Mouse (Mus musculus): ENCODE data around the gene 1110065P20Rik. TPM values are rescaled to one million over a fixed set of nuclear protein-coding genes. Genes with fewer than 3 reads are reported as not detected.

The 1110065P20Rik gene
- polyA plus RNA-seq (2015; fragmentation: Nextera tagmentation; extraction: Ambion mirVana) = 8.3 and 11.1 TPM in 2 replicates

DNA sequence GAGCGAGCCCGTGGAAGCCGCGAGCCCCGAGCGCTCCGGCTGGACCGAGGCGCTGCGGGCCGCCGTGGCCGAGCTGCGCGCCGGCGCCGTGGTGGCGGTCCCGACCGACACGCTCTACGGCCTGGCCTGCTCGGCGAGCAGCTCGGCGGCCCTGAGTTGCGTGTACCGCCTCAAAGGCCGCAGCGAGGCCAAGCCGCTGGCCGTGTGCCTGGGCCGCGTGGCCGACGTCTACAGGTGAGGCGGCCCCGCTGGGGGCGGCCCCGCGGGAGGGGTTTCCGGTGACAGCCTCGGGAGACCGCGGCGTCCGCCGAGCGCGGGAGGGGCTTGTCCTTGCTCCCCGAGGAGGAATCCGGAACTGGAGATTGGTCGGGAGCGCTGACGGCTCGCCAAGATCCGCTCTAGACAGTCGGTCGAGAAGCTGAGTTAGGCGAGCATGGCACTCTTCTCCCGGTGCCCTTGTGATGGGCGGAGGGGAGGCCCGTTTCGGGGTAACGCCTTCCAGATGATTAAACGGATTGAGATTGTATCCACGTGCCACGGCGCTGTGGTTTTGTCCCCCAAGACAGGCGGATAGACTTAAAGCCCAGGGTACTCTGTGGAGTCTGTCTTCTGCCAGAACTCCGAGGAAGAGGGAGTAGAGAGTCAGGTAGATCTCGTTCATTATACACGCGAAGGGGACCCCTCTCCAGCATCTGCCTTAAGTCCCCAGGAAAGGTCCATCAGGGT is at the start of gene 1110065P20Rik:
1110065P20Rik (minus strand) TSS at position 264 of the 726 bp plus-strand sequence.
- H3K36me3 ChIP-seq (ENCODE audit: control insufficient read depth, insufficient read depth) = peaks cover 8% of the 10 kb centered on the region
- WGBS (ENCODE audit: insufficient replicate concordance) = under 1% methylated on average over 63 of the region's 75 CpGs
- peak within 1 kb of the TSS; percentile 94 for H3K4me3 ChIP-seq (ENCODE audit: low read depth, low read length)
- ATAC-seq (ENCODE audit: low read depth) = peak; percentile 57
- peak within 1 kb of the TSS; percentile 80 for H3K27ac ChIP-seq (ENCODE audit: low read length)
- H3K4me2 ChIP-seq (ENCODE audit: low read depth, low read length) = peak within 1 kb of the TSS; percentile 95
- peak within 1 kb of the TSS; percentile 84 for H3K9ac ChIP-seq (ENCODE audit: low read depth, low read length)
- H3K27me3 ChIP-seq (ENCODE audit: control insufficient read depth, insufficient read depth, low read depth, low read length) = no peaks in the 10 kb centered on the region
- H3K9me3 ChIP-seq (replicated peaks; ENCODE audit: control insufficient read depth, low read length) = no peaks in the 10 kb centered on the region
- H3K4me1 ChIP-seq (ENCODE audit: control insufficient read depth, low read depth, low read length) = peaks cover 24% of the 10 kb centered on the region

DNA sequence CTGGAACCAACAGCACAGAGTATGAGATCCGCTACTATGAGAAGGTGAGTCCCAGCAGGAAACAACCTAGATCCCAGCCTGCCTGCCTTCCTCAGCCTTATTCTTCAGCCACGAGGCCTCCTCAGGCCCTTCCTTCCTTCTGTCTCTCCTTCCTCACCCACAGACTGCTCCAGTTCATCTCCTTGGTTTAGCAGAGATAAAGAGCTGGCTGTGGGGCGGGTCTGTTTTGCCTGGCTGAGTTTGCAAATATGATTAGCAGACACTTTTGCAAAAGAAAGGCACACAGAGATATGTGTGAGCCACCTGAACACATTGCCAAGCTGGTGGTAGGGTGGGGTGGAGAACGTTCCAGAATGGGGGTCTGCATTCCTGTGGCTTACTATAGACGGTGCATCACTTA is 48.9 kb upstream of the 1110065P20Rik start:
- Histone ChIP-seq H3K9me3 (replicated peaks; ENCODE audit: control insufficient read depth, low read length) (no peaks in the 10 kb centered on the region), H3K4me1 (ENCODE audit: control insufficient read depth, low read depth, low read length) (peaks cover 3% of the 10 kb centered on the region), H3K27ac (ENCODE audit: low read length) (no peak overlapping the region), H3K9ac (ENCODE audit: low read depth, low read length) (no peak overlapping the region), H3K4me2 (ENCODE audit: low read depth, low read length) (no peak overlapping the region), H3K36me3 (ENCODE audit: control insufficient read depth, insufficient read depth) (no peaks in the 10 kb centered on the region), H3K4me3 (ENCODE audit: low read depth, low read length) (no peak overlapping the region), H3K27me3 (ENCODE audit: control insufficient read depth, insufficient read depth, low read depth, low read length) (peaks cover 22% of the 10 kb centered on the region)
- 0 out of 2 replicates have a peak, but pooled peaks have one; percentile 11 for ATAC-seq (ENCODE audit: low read depth)
- 26% methylated on average over 5 of the region's 5 CpGs for WGBS (ENCODE audit: insufficient replicate concordance)

DNA sequence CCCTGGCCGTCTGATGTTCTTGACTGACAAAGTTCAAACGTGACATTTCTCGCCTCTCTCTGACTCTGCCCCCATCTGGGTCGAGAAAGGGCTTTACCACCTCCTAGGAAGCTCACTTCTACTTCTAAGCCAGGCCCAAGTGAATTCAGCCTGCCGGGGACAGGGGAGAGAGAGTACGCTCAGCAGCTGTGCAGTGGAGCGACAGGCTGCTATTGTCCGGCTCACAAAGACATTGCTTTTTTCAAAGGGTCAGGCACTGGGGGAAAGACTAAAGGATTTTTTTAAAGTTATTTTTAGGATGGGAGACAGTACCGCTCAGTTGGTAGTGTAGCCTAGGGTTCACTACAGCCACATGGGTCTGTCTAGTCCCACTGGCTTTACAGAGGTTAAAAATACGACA is 47.4 kb upstream of the 1110065P20Rik start:
- H3K4me1 ChIP-seq (ENCODE audit: control insufficient read depth, low read depth, low read length) = peaks cover 3% of the 10 kb centered on the region
- peaks cover 30% of the 10 kb centered on the region for H3K27me3 ChIP-seq (ENCODE audit: control insufficient read depth, insufficient read depth, low read depth, low read length)
- no peak overlapping the region for H3K27ac ChIP-seq (ENCODE audit: low read length)
- WGBS (ENCODE audit: insufficient replicate concordance) = 62% methylated on average over 10 of the region's 10 CpGs
- H3K36me3 ChIP-seq (ENCODE audit: control insufficient read depth, insufficient read depth) = no peaks in the 10 kb centered on the region
- H3K4me2 ChIP-seq (ENCODE audit: low read depth, low read length) = no peak overlapping the region
- no peak overlapping the region for H3K4me3 ChIP-seq (ENCODE audit: low read depth, low read length)
- no peak for ATAC-seq (ENCODE audit: low read depth)
- H3K9me3 ChIP-seq (replicated peaks; ENCODE audit: control insufficient read depth, low read length) = no peaks in the 10 kb centered on the region
- no peak overlapping the region for H3K9ac ChIP-seq (ENCODE audit: low read depth, low read length)

DNA sequence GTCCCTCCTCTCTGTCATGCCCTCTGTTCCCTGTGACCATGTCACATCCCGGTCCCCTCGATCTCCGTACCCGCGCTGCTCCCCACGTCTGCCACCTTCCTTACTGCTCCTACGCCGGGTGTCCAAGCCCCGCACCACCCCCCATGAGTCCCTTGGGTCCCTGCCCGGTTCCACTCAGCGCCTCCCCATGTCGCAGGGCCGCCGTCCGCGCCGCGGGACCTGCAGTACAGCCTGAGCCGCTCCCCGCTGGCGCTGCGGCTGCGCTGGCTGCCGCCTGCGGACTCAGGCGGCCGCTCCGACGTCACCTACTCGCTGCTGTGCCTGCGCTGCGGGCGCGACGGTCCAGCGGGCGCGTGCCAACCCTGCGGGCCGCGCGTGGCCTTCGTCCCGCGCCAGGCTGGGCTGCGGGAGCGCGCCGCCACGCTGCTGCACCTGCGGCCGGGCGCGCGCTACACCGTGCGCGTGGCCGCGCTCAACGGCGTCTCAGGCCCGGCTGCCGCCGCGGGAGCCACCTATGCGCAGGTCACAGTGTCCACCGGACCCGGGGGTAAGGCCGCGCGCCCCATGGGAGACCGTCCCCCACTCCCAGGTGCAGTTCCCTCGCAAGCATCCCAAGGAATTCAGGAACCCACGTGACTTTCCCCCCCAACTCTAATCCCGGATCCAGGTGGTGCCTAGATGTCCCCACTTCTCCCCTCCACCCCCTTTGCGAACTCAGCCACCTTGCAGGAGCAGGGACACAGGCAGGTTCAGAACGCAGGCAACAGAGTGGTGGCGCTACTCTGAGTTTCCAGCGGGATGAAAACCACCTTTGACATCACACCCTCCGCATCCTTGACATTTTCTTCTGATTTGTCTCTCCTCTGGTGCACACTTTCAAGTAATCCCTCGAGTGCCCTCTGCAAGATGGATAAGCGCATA is 43.8 kb upstream of the 1110065P20Rik start:
- WGBS (ENCODE audit: insufficient replicate concordance) = 3% methylated on average over 73 of the region's 83 CpGs
- no peak for ATAC-seq (ENCODE audit: low read depth)

GRCm38 (mm10) chr4:124893769-124894168 is 42.8 kb upstream of the 1110065P20Rik start:
- no peak for ATAC-seq (ENCODE audit: low read depth)
- Histone ChIP-seq H3K4me3 (ENCODE audit: low read depth, low read length) (no peak overlapping the region), H3K36me3 (ENCODE audit: control insufficient read depth, insufficient read depth) (no peaks in the 10 kb centered on the region), H3K4me1 (ENCODE audit: control insufficient read depth, low read depth, low read length) (no peaks in the 10 kb centered on the region), H3K9me3 (replicated peaks; ENCODE audit: control insufficient read depth, low read length) (no peaks in the 10 kb centered on the region), H3K27ac (ENCODE audit: low read length) (no peak overlapping the region), H3K9ac (ENCODE audit: low read depth, low read length) (no peak overlapping the region), H3K4me2 (ENCODE audit: low read depth, low read length) (no peak overlapping the region), H3K27me3 (ENCODE audit: control insufficient read depth, insufficient read depth, low read depth, low read length) (peaks cover 38% of the 10 kb centered on the region)
- 28% methylated on average over 6 of the region's 6 CpGs for WGBS (ENCODE audit: insufficient replicate concordance)

More for the DNA sequence above, 43.8 kb upstream of the 1110065P20Rik start:
- Histone ChIP-seq H3K4me3 (ENCODE audit: low read depth, low read length) (peak overlapping the region; percentile 11; the same call in 1 of the 2 replicates), H3K4me2 (ENCODE audit: low read depth, low read length) (peak overlapping the region; percentile 43), H3K9me3 (replicated peaks; ENCODE audit: control insufficient read depth, low read length) (no peaks in the 10 kb centered on the region), H3K36me3 (ENCODE audit: control insufficient read depth, insufficient read depth) (no peaks in the 10 kb centered on the region), H3K27me3 (ENCODE audit: control insufficient read depth, insufficient read depth, low read depth, low read length) (peaks cover 38% of the 10 kb centered on the region), H3K4me1 (ENCODE audit: control insufficient read depth, low read depth, low read length) (peaks cover 3% of the 10 kb centered on the region), H3K9ac (ENCODE audit: low read depth, low read length) (no peak overlapping the region), H3K27ac (ENCODE audit: low read length) (no peak overlapping the region)

DNA sequence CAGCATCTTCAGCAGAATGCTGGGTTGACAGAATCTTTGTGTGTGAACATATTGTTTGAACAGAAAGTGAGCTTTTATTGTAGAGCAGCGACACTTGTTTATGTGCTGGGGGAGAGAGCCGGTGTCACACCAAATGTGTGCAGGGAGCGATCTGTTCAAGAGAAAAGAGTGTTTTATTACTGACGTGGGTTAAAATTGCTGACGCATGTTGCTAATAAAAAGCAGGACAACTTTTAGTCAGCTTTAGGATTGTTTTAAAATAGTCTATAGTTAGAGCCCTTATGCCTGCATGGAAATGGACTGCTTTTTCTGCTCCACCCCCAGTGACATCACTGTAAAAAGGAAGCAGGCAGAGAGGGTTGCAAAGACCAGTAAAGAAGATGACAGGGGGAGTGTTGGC is 39.8 kb upstream of the 1110065P20Rik start:
- 61% methylated on average over 5 of the region's 5 CpGs for WGBS (ENCODE audit: insufficient replicate concordance)

DNA sequence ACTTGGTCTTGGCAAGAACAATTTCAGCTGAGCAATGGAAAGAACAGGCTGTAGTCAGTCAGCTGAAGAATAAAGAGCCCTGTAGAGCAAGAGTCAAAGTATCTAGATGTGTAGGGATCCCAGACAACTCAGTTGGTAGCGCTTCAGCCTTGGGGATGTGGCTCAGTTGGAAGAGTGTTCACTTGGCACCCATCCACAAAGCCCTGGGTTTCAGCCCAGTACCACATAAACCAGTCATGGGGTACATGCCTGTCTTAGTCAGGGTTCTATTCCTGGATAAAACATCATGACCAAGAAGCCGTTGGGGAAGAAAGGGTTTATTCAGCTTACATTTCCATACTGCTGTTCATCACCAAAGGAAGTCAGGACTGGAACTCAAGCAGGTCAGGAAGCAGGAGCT is 38.9 kb upstream of the 1110065P20Rik start:
- Histone ChIP-seq H3K4me2 (ENCODE audit: low read depth, low read length) (no peak overlapping the region), H3K4me3 (ENCODE audit: low read depth, low read length) (no peak overlapping the region), H3K27me3 (ENCODE audit: control insufficient read depth, insufficient read depth, low read depth, low read length) (peaks cover 33% of the 10 kb centered on the region), H3K36me3 (ENCODE audit: control insufficient read depth, insufficient read depth) (no peaks in the 10 kb centered on the region), H3K4me1 (ENCODE audit: control insufficient read depth, low read depth, low read length) (no peaks in the 10 kb centered on the region), H3K9ac (ENCODE audit: low read depth, low read length) (no peak overlapping the region), H3K27ac (ENCODE audit: low read length) (no peak overlapping the region), H3K9me3 (replicated peaks; ENCODE audit: control insufficient read depth, low read length) (no peaks in the 10 kb centered on the region)
- WGBS (ENCODE audit: insufficient replicate concordance) = 56% methylated on average over 2 of the region's 2 CpGs
- no peak for ATAC-seq (ENCODE audit: low read depth)

More for the DNA sequence above, 39.8 kb upstream of the 1110065P20Rik start:
- no peak overlapping the region for H3K27ac ChIP-seq (ENCODE audit: low read length)
- no peaks in the 10 kb centered on the region for H3K9me3 ChIP-seq (replicated peaks; ENCODE audit: control insufficient read depth, low read length)
- no peak overlapping the region for H3K4me2 ChIP-seq (ENCODE audit: low read depth, low read length)
- H3K36me3 ChIP-seq (ENCODE audit: control insufficient read depth, insufficient read depth) = no peaks in the 10 kb centered on the region
- no peak overlapping the region for H3K9ac ChIP-seq (ENCODE audit: low read depth, low read length)
- no peaks in the 10 kb centered on the region for H3K4me1 ChIP-seq (ENCODE audit: control insufficient read depth, low read depth, low read length)
- H3K27me3 ChIP-seq (ENCODE audit: control insufficient read depth, insufficient read depth, low read depth, low read length) = peaks cover 36% of the 10 kb centered on the region
- ATAC-seq (ENCODE audit: low read depth) = no peak
- H3K4me3 ChIP-seq (ENCODE audit: low read depth, low read length) = no peak overlapping the region

DNA sequence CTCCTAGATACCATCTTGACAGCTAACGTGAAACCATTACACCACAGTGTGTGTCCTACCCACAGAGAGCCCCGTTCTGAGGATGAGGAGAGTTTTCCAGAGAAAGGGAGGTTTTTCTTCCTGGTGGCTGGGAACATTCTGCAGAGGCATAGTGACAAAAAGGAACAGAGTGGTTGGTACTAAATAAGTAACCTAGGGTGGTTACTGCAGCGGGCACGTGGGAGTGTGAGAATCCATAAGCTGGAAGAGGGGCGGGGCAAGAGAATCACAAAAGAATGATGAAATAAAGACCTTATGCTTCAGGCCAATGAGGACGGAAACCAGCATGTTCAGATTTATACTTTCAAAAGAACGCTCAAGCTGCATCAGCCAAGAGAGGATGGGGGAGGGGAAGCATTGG is 37.7 kb upstream of the 1110065P20Rik start:
- Histone ChIP-seq H3K27me3 (ENCODE audit: control insufficient read depth, insufficient read depth, low read depth, low read length) (peaks cover 23% of the 10 kb centered on the region), H3K9ac (ENCODE audit: low read depth, low read length) (no peak overlapping the region), H3K4me2 (ENCODE audit: low read depth, low read length) (no peak overlapping the region), H3K4me1 (ENCODE audit: control insufficient read depth, low read depth, low read length) (no peaks in the 10 kb centered on the region), H3K4me3 (ENCODE audit: low read depth, low read length) (no peak overlapping the region), H3K27ac (ENCODE audit: low read length) (no peak overlapping the region), H3K36me3 (ENCODE audit: control insufficient read depth, insufficient read depth) (no peaks in the 10 kb centered on the region), H3K9me3 (replicated peaks; ENCODE audit: control insufficient read depth, low read length) (no peaks in the 10 kb centered on the region)
- 48% methylated on average over 7 of the region's 7 CpGs for WGBS (ENCODE audit: insufficient replicate concordance)
- ATAC-seq (ENCODE audit: low read depth) = no peak
